Mouse (Mus musculus) intestine, postnatal 0 days (tissue): ENCODE measurements at regions not wholly inside any gene's neighbourhood (a gene's known extent, or its start where the extent isn't known, plus 50 kb on each side); places are given as distances from the start of the nearest gene placed in this dataset.

Experiments
- ATAC-seq: fragments of 200-750 bp; cut with Nextera tagmentation; 2 replicates; pipeline ENCODE4 v1.8.0; 2017; ENCODE audit warnings: mild to moderate bottlenecking, moderate TSS enrichment, moderate library complexity
- H3K27ac ChIP-seq: fragments of 300-500 bp; sonication (generic); 2 replicates; pipeline ENCODE4 v1.5.1; 2014; ENCODE audit warnings: mild to moderate bottlenecking, low read depth, low read length, moderate library complexity
- H3K27me3 ChIP-seq: fragments of 300-500 bp; sonication (generic); replicated peaks from 2 replicates; pipeline ENCODE4 v1.6.1; 2014; ENCODE audit warnings: low read length, mixed read lengths; ENCODE audit not compliant: control insufficient read depth, insufficient read depth
- H3K36me3 ChIP-seq: fragments of 300-500 bp; sonication (generic); 2 replicates; pipeline ENCODE4 v1.6.1; 2014; ENCODE audit warnings: mild to moderate bottlenecking, moderate library complexity; ENCODE audit not compliant: control insufficient read depth, insufficient read depth
- H3K4me1 ChIP-seq: fragments of 300-500 bp; sonication (generic); replicated peaks from 2 replicates; pipeline ENCODE4 v1.6.1; 2014; ENCODE audit warnings: antibody characterized with exemption, low read length, mixed read lengths; ENCODE audit not compliant: control insufficient read depth, insufficient read depth
- H3K4me2 ChIP-seq: fragments of 300-500 bp; sonication (generic); replicated peaks from 2 replicates; pipeline ENCODE4 v1.6.1; 2014; ENCODE audit warnings: low read depth, mild to moderate bottlenecking, moderate library complexity
- H3K4me3 ChIP-seq: fragments of 300-500 bp; sonication (generic); 2 replicates; pipeline ENCODE4 v1.5.1; 2014; ENCODE audit warnings: low read depth, low read length
- H3K9ac ChIP-seq: fragments of 300-500 bp; sonication (generic); 2 replicates; pipeline ENCODE4 v1.6.1; 2014; ENCODE audit warnings: mild to moderate bottlenecking, low read depth, low read length
- H3K9me3 ChIP-seq: fragments of 300-500 bp; sonication (generic); 2 replicates; pipeline ENCODE4 v1.6.1; 2016; ENCODE audit warnings: mixed run types; ENCODE audit not compliant: control insufficient read depth
- CTCF ChIP-seq: sonication (generic); IDR thresholded peaks from 2 replicates; pipeline ENCODE4 v1.5.1; 2016; ENCODE audit warnings: low read depth, mild to moderate bottlenecking, control low read depth, antibody characterized with exemption, moderate library complexity
- WGBS: fragments of 180-500 bp; shearing (Covaris S2); extraction: QIAGEN DNeasy Blood & Tissue Kit; methylation state at CpG from one replicate; pipeline ENCODE4 v1.1.7; 2014; 5-methylcytosine and 5-hydroxymethylcytosine counted together

DNA sequence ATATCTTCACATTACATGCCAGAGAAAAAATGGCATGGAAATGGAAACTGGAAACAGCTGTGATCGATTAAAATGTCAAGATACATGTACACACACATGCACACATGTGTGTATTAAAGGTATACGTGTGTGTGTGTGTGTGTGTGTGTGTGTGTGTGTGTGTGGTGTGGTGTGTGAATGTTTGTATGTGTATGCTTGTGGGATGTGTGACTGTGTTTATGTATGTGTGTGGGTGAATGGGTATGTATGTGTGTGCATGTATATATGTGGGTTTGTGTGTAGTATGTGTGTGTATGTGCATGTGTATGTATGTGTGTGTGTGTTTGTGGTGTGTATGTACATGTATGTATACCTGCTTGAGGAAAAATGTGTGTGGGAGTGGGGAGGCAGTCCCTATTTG lies 441.4 kb upstream of the Fam241a start:
- ATAC-seq: no peak

DNA sequence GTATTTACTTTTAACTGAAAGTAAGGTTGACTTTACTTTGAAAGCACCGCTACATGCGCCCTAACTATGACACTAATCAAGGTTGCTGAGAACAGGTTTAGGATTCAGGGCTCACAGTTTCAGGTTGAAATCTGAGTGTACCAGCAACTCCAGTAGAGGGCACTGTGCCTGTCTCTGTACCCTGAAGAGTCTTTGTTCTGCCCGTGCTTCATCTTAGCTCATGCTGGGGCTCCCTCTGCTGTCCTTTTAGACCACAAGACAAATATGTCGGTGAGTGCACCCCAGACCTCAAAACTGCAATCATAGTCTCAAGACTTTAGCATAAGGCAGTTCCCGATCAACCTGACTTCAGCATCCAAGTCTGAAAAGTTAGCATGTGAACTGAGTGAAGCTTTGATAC lies 440.9 kb upstream of the Fam241a start:
- H3K9me3 ChIP-seq: no peaks in the 10 kb centered on the region
- 17% methylated on average over 5 of the region's 5 CpGs for WGBS
- H3K36me3 ChIP-seq: no peaks in the 10 kb centered on the region
- H3K9ac ChIP-seq: no peak overlapping the region
- H3K27me3 ChIP-seq: 0 out of 2 replicates have a peak, but pooled peaks cover 2% of the 10 kb centered on the region
- H3K4me1 ChIP-seq: no peaks in the 10 kb centered on the region
- no peak overlapping the region for H3K27ac ChIP-seq
- TF ChIP-seq CTCF: peak; percentile 99
- no peak overlapping the region for H3K4me2 ChIP-seq
- ATAC-seq: peak; percentile 64
- H3K4me3 ChIP-seq: no peak overlapping the region

More for the DNA sequence above, 441.4 kb upstream of the Fam241a start:
- Histone ChIP-seq H3K27ac (no peak overlapping the region), H3K36me3 (no peaks in the 10 kb centered on the region), H3K9ac (no peak overlapping the region), H3K4me2 (no peak overlapping the region), H3K4me1 (no peaks in the 10 kb centered on the region), H3K4me3 (no peak overlapping the region), H3K9me3 (no peaks in the 10 kb centered on the region), H3K27me3 (0 out of 2 replicates have a peak, but pooled peaks cover 2% of the 10 kb centered on the region)
- 60% methylated on average over 2 of the region's 2 CpGs for WGBS
- no peak for TF ChIP-seq CTCF

DNA sequence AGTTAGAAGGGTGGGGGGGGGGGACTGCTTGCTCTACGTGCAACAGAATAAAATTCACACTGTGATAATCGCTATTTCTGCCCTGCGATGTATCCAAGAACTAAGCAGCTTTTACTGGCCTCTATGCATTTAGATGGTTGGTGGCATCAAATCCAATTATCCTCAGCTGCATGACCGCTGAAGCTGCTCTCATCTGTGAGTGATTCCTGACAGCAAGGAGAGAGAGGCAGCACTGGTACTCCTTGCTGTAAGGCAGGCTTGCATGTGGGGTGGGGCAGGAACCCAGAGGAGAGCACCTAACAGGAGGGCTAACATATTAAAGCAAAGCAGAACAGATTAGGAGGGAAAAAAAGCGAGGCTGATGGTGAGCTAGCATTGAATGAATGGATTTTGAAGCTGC lies 431.6 kb upstream of the Fam241a start:
- Histone ChIP-seq H3K4me2 (no peak overlapping the region), H3K9me3 (no peaks in the 10 kb centered on the region), H3K4me1 (no peaks in the 10 kb centered on the region), H3K4me3 (no peak overlapping the region), H3K9ac (no peak overlapping the region), H3K27me3 (no peaks in the 10 kb centered on the region), H3K27ac (no peak overlapping the region), H3K36me3 (no peaks in the 10 kb centered on the region)
- ATAC-seq: no peak
- 78% methylated on average over 5 of the region's 5 CpGs for WGBS
- TF ChIP-seq CTCF: no peak

GRCm38 (mm10) chr3:128301312-128301711 lies 405.2 kb upstream of the Fam241a start:
- TF ChIP-seq CTCF: no peak
- no peaks in the 10 kb centered on the region for H3K9me3 ChIP-seq
- no peak for ATAC-seq
- no peak overlapping the region for H3K27ac ChIP-seq
- no peak overlapping the region for H3K9ac ChIP-seq
- WGBS: 91% methylated on average over 4 of the region's 4 CpGs
- no peaks in the 10 kb centered on the region for H3K36me3 ChIP-seq
- H3K4me1 ChIP-seq: no peaks in the 10 kb centered on the region
- no peaks in the 10 kb centered on the region for H3K27me3 ChIP-seq
- no peak overlapping the region for H3K4me2 ChIP-seq
- no peak overlapping the region for H3K4me3 ChIP-seq

DNA sequence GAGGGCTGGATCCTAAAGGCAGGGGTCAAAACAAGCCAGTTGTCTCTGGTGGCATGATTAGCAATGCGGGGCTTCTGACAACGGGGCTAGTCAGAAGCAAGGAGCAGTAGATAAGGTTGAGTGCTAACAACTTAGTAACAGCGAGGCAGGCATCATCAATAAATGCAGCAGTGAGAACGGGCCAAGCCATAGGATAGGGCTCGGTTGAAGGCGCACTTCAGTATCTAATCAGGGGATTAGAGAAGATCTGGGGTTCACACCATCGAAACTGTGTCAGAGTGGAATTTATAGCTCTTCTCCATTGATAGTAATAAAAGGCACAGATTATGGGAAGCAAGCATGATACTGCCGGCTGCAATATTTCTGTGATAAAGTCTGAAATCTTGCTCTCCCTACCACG lies 402.0 kb upstream of the Fam241a start:
- no peaks in the 10 kb centered on the region for H3K36me3 ChIP-seq
- TF ChIP-seq CTCF: no peak
- no peak overlapping the region for H3K4me3 ChIP-seq
- H3K9ac ChIP-seq: no peak overlapping the region
- no peak overlapping the region for H3K4me2 ChIP-seq
- H3K27me3 ChIP-seq: no peaks in the 10 kb centered on the region
- H3K4me1 ChIP-seq: no peaks in the 10 kb centered on the region
- no peak for ATAC-seq
- WGBS: 29% methylated on average over 9 of the region's 9 CpGs
- no peak overlapping the region for H3K27ac ChIP-seq
- H3K9me3 ChIP-seq: no peaks in the 10 kb centered on the region

- Histone ChIP-seq H3K4me2 (no peak overlapping the region), H3K36me3 (no peaks in the 10 kb centered on the region), H3K27me3 (no peaks in the 10 kb centered on the region), H3K4me1 (no peaks in the 10 kb centered on the region), H3K9me3 (no peaks in the 10 kb centered on the region), H3K9ac (no peak overlapping the region), H3K4me3 (no peak overlapping the region), H3K27ac (no peak overlapping the region)
- WGBS: 58% methylated on average over 4 of the region's 4 CpGs
- TF ChIP-seq CTCF: no peak
- no peak for ATAC-seq
Observed at GRCm38 (mm10) chr3:128287846-128288245, 391.7 kb upstream of the Fam241a start.

DNA sequence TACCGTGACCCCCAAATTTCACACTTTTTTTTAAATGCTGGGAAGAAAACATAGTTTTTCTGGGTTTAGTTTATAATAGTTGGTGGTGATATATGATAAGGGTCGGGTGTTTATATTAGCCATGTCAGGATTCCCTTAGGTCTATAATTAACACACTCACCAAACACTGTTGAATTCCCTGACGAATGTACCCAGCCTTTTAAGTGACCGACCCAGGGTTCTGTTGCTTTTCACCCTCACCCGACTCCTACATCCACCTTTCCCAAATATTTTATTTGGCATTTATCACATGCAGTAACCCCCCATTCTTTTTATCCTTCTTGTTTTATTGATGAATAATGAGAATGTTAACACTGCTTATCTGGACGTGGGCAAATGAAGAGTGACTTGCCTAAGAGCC lies 389.1 kb upstream of the Fam241a start:
- no peak for ATAC-seq

More for the DNA sequence above, 389.1 kb upstream of the Fam241a start:
- no peaks in the 10 kb centered on the region for H3K9me3 ChIP-seq
- H3K9ac ChIP-seq: no peak overlapping the region
- no peak overlapping the region for H3K4me2 ChIP-seq
- H3K4me3 ChIP-seq: no peak overlapping the region
- no peak overlapping the region for H3K27ac ChIP-seq
- H3K27me3 ChIP-seq: no peaks in the 10 kb centered on the region
- WGBS: 42% methylated on average over 6 of the region's 6 CpGs
- TF ChIP-seq CTCF: no peak
- no peaks in the 10 kb centered on the region for H3K36me3 ChIP-seq
- no peaks in the 10 kb centered on the region for H3K4me1 ChIP-seq
